ENCODE assay signal across 8 mouse cellular contexts in the genomic region with DNA sequence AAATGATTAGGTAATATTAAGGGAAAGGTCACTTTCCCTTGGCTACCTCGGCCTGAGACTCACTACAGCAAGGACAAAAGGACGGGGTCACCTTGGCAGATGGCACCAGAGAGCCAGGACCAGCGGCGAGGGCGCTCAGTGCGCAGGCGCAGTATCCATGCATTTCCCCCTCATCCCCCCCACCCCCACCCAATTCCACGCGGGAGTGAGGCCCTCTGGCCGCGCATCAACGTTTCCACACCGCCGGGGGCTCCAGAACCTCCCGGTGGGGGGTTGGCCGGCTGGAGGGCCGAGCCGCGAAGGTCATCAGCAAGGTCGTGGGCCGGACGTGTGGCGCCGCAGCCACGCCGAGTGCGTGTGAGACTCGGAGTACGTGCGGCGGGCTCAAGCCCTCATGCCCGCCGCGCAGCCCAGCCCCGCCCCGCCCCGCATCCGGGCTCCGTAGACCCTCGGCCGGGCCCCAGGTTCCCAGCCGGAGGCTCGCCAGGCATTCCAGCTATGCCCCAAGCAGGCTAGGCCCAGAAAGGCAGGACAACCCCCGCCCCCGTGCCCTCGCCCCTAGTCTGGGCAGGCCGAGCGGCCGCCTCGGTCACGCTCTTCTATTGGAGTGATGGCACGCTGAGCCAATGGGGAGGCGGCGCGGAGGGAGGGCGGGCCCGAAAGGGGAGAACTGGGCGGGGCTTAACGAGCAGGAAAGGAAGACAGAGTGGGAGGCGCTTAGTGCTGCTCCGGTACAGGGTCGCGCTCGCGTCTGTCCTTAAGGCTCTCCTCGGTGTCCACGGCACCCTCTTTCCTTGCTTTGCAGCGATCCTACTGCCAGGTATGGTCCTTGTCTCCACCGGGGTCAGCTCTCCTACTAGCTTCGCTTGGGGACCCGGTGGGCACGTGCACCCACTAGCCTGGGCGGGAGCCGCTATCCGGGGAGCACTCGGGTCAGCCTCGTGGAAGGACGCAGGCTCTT. TPM values are rescaled to one million over a fixed set of nuclear protein-coding genes. Genes with fewer than 3 reads are reported as not detected.
DNase-seq lines count a peak whose midpoint lies in the region; ATAC-seq and TF ChIP-seq lines count a peak whose summit lies in the region.

Gene Eno1 (plus strand): TSS at position 201 of the 961 bp plus-strand sequence.

- WGBS in heart, embryonic 11.5 days (ENCODE audit: insufficient replicate concordance) = under 1% methylated on average over 71 of the region's 78 CpGs
- under 1% methylated on average over 72 of the region's 78 CpGs for WGBS in kidney, embryonic 16.5 days
- under 1% methylated on average over 78 of the region's 78 CpGs for WGBS in liver, adult 2 months

- TF ChIP-seq CTCF in liver, adult 2 months (IDR thresholded peaks at IDR 0.05; ENCODE audit: low read depth, low read length) = no peak

- peaks cover 38% of the 10 kb centered on the region for H3K4me1 ChIP-seq in heart, embryonic 11.5 days (ENCODE audit: control insufficient read depth, insufficient read depth, low read length)
- H3K4me1 ChIP-seq in kidney, embryonic 16.5 days (ENCODE audit: insufficient read depth, low read length) = peaks cover 46% of the 10 kb centered on the region
- peaks cover 24% of the 10 kb centered on the region for H3K4me1 ChIP-seq in liver, adult 2 months (ENCODE audit: control insufficient read depth, insufficient read depth, low read length)

- H3K4me3 ChIP-seq in heart, embryonic 11.5 days (ENCODE audit: low read depth, low read length) = peak within 1 kb of the TSS; percentile 92
- peak within 1 kb of the TSS; percentile 95 for H3K4me3 ChIP-seq in kidney, embryonic 16.5 days (ENCODE audit: low read length)
- H3K4me3 ChIP-seq in liver, adult 2 months (ENCODE audit: insufficient read depth, low read depth, low read length) = peak within 1 kb of the TSS; percentile 66
- peak within 1 kb of the TSS; percentile 99 for H3K4me3 ChIP-seq in myocyte

- peak within 1 kb of the TSS; percentile 99 for H3K9ac ChIP-seq in heart, embryonic 11.5 days (ENCODE audit: low read depth, low read length)
- H3K9ac ChIP-seq in kidney, embryonic 16.5 days (replicated peaks; ENCODE audit: low read length) = peak within 1 kb of the TSS; percentile 96
- H3K9ac ChIP-seq in liver, adult 2 months (ENCODE audit: low read depth, low read length) = peak within 1 kb of the TSS; percentile 90

- H3K4me2 ChIP-seq in heart, embryonic 11.5 days = peak within 1 kb of the TSS; percentile 76
- peak within 1 kb of the TSS; percentile 82 for H3K4me2 ChIP-seq in kidney, embryonic 16.5 days (replicated peaks; ENCODE audit: low read depth, low read length)
- peak within 1 kb of the TSS; percentile 77 for H3K4me2 ChIP-seq in myocyte (ENCODE audit: low read depth)

- TF ChIP-seq POLR2A in liver, adult 2 months (IDR thresholded peaks at IDR 0.05; ENCODE audit: extremely low read depth, insufficient read depth, low read length) = peak; percentile 86
- TF ChIP-seq POLR2A in myocyte (IDR thresholded peaks at IDR 0.05; ENCODE audit: insufficient read length, low read depth) = peak; percentile 88

- peak within 1 kb of the TSS; percentile 48 for H3ac ChIP-seq in myocyte (ENCODE audit: control insufficient read depth, insufficient read length)

- ATAC-seq in erythroblast, adult 5-6 weeks (replicated peaks; ENCODE audit: low FRiP score, poor library complexity, severe bottlenecking) = peak; percentile 93
- peak; percentile 97 for ATAC-seq in heart, embryonic 11.5 days (replicated peaks; ENCODE audit: insufficient number of reproducible peaks, low FRiP score, low TSS enrichment)
- ATAC-seq in kidney, embryonic 16.5 days (ENCODE audit: low FRiP score, low TSS enrichment) = peak; percentile 99

- DNase-seq in B cell, adult 2 months = peak; percentile 95 to 96
- peak; percentile 98 for DNase-seq in brain, adult 2 months (ENCODE audit: low read depth, low spot score)
- peak; percentile 93 for DNase-seq in liver, adult 2 months (ENCODE audit: extremely low read depth, low read depth, low spot score)
- peak; percentile 97 for DNase-seq in splenic B cell, adult 2 months (ENCODE audit: low read depth, low spot score)

- H3K27me3 ChIP-seq in heart, embryonic 11.5 days (ENCODE audit: control insufficient read depth, insufficient read depth, low read length) = no peaks in the 10 kb centered on the region
- no peaks in the 10 kb centered on the region for H3K27me3 ChIP-seq in kidney, embryonic 16.5 days (ENCODE audit: insufficient read depth, low read length)
- H3K27me3 ChIP-seq in liver, adult 2 months (ENCODE audit: control insufficient read depth, insufficient read depth, low read length) = no peaks in the 10 kb centered on the region
- no peaks in the 10 kb centered on the region for H3K27me3 ChIP-seq in myocyte (ENCODE audit: control insufficient read depth, insufficient read depth, insufficient read length)
- no peaks in the 10 kb centered on the region for H3K27me3 ChIP-seq in splenic B cell, adult 2 months (ENCODE audit: control insufficient read depth, insufficient read depth, low read length, poor library complexity, severe bottlenecking)

- H3K9me3 ChIP-seq in heart, embryonic 11.5 days (replicated peaks; ENCODE audit: control insufficient read depth, low read length) = no peaks in the 10 kb centered on the region
- H3K9me3 ChIP-seq in kidney, embryonic 16.5 days (ENCODE audit: low read length) = no peaks in the 10 kb centered on the region

- H3K36me3 ChIP-seq in heart, embryonic 11.5 days (ENCODE audit: control insufficient read depth, insufficient read depth, low read length) = peaks cover 18% of the 10 kb centered on the region
- peaks cover 22% of the 10 kb centered on the region for H3K36me3 ChIP-seq in kidney, embryonic 16.5 days (ENCODE audit: insufficient read depth, low read length)
- H3K36me3 ChIP-seq in liver, adult 2 months (ENCODE audit: control insufficient read depth, insufficient read depth, low read length) = peaks cover 19% of the 10 kb centered on the region
- peaks cover 27% of the 10 kb centered on the region for H3K36me3 ChIP-seq in myocyte (ENCODE audit: control insufficient read depth, insufficient read depth)
- H3K36me3 ChIP-seq in splenic B cell, adult 2 months (ENCODE audit: control insufficient read depth, insufficient read depth, low read length, poor library complexity, severe bottlenecking) = peaks cover 9% of the 10 kb centered on the region

- H3K79me2 ChIP-seq in liver, adult 2 months (ENCODE audit: control insufficient read depth, insufficient read depth, low read length) = peaks cover 13% of the 10 kb centered on the region
- peaks cover 48% of the 10 kb centered on the region for H3K79me2 ChIP-seq in myocyte (ENCODE audit: control insufficient read depth, insufficient read depth)

- H3K27ac ChIP-seq in heart, embryonic 11.5 days (ENCODE audit: low read depth, low read length) = peak within 1 kb of the TSS; percentile 99
- H3K27ac ChIP-seq in kidney, embryonic 16.5 days (ENCODE audit: low read length) = peak within 1 kb of the TSS; percentile 99
- H3K27ac ChIP-seq in liver, adult 2 months (replicated peaks; ENCODE audit: insufficient read depth, low read depth, low read length) = peak within 1 kb of the TSS; percentile 93

TF ChIP-seq in myocyte, 11 proteins besides CTCF, POLR2A, EP300 and RAD21:
- TF ChIP-seq POLR2AphosphoS2 (IDR thresholded peaks at IDR 0.05; ENCODE audit: insufficient read length, low read depth) (peak; percentile 98), TCF12 (IDR thresholded peaks at IDR 0.05; ENCODE audit: insufficient read depth, poor library complexity, severe bottlenecking) (no peak), SRF (IDR thresholded peaks at IDR 0.05; ENCODE audit: control insufficient read depth, insufficient read length, low read depth) (peak; percentile 23), REST (IDR thresholded peaks at IDR 0.05; ENCODE audit: insufficient read depth, insufficient read length) (peak; percentile 23)

RNA-seq across cellular contexts. Expression of gene Eno1, which starts in this region (rescaled TPM):
- 111 and 119 TPM in 2 replicates for total RNA-seq in erythroblast, adult 5-6 weeks (2015; ENCODE audit: low replicate concordance)
- total RNA-seq in erythroblast, adult 5-6 weeks (2017; ENCODE audit: low replicate concordance) = 73.2 and 74.7 TPM in 2 replicates
- 2,057 and 2,150 TPM in 2 replicates for polyA plus RNA-seq in heart, embryonic 11.5 days (2014; fragmentation: Nextera tagmentation; extraction: Ambion mirVana)
- polyA plus RNA-seq in kidney, embryonic 16.5 days (2015; fragmentation: Nextera tagmentation; extraction: Ambion mirVana) = 1,990 and 2,045 TPM in 2 replicates
- total RNA-seq in liver, adult 2 months (2014; rRNA removed) = 386 and 392 TPM in 2 replicates
- polyA plus RNA-seq in liver, adult 2 months (2012; rRNA removed) = 283 and 350 TPM in 2 replicates
- 1,358 TPM for polyA plus RNA-seq in myocyte (2012; fragmentation: generic; extraction: Trizol)

Comparison
In these comparisons a context has a peak if more than half of its experiments do, and no peak if none do; other contexts are left out.
1. Peak in every context shown above with its lines: DNase-seq, ATAC-seq, H3K4me3 ChIP-seq and H3K27ac ChIP-seq.